Mouse (Mus musculus): ENCODE results near the gene Jade1.

Gene Jade1

DNA sequence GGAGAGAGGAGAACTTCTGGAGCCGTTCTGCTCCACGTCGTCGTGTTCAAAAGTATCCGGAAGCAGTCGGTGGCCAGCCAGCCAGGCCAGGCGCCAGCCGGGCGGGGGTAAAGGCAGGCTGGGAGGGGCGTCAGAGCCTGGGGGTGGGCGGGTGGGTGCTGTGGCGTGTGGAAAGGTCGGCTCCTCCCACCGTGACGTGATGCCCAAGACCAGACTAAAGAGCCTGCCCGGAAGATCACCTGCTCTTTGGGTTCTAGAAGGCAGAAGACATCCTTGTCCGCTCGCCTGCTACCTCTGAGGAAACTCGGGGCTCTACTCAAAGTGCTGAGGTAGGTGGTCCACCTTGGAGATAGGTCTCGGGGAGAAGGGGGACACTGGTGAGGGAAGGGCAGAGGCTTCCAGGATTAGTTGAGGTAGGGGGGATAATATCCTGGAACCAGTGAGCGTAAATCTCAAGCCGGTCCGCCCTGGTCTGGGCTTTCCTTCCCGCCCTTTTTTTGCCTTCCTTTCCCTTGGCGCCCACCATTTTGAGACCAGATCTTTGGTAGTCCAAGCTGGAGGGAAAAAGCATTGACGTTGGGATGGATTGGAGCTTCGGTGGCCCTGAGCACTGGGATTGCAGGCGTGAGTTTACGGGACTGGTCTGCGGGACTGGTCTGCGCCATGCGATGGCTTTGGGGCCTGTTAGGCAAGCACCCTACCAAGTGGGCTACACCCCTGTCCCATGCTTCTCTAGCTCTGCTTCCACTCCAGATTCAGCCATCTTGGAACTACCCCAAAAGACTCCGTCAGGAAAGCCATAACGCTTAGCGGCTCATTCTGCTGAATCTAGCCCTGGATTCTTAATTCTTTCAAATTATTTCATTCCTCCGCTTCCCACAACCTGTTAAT, at the start of gene Jade1:
Jade1 (plus strand) TSS at position 241 of the 891 bp plus-strand sequence.
- TF ChIP-seq GATA4 (IDR thresholded peaks at IDR 0.05; ENCODE audit: insufficient replicate concordance, low read length): no peak

DNA sequence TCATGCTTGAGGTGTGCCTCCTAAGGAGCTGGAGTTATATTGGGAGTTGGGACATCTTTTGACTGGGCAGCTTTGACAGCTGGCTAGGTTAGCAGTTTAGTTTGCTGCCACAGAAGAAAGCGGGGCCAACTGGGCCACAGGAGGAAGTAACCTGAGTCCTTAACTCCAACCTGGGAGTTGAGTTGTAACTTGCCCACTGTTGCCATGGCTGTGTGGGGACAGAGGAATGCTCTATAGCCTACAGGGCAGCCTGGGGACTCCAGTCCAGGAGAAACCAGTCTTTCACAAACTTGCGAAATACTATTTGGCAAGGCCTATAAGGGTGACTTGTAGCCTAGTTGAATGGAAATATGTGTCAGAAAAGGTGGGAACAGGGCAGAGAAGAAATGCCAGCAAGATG, 46.1 kb upstream of the Jade1 start:
- no peak for TF ChIP-seq GATA4 (IDR thresholded peaks at IDR 0.05; ENCODE audit: insufficient replicate concordance, low read length)

- TF ChIP-seq GATA4 (IDR thresholded peaks at IDR 0.05; ENCODE audit: insufficient replicate concordance, low read length): no peak
These were observed 45.3 kb upstream of the Jade1 start for GRCm38 (mm10) chr3:41510191-41510590.

DNA sequence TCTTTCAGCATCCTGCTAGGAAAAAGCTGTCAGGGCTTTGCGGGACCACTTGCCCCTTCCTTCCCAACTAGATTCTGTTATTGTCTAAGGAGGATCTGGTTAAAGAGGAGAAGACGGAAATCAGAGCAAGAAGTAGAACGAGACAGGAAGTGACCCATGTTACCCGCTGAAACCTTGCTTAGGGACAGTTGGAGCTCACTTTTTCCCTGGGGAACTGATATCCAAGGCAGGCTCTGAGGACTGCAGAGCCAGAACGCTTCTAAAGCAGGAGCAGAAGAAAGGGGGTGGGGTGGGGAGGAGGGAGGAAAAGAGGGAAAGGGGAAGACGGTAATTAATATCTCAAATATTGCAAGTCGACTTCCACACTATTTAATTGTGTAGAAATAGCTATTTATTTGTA, 44.8 kb upstream of the Jade1 start:
- TF ChIP-seq GATA4 (IDR thresholded peaks at IDR 0.05; ENCODE audit: insufficient replicate concordance, low read length): no peak

GRCm38 (mm10) chr3:41514003-41514402, 41.5 kb upstream of the Jade1 start:
- TF ChIP-seq GATA4 (IDR thresholded peaks at IDR 0.05; ENCODE audit: insufficient replicate concordance, low read length): no peak

GRCm38 (mm10) chr3:41514683-41515305, 40.7 kb upstream of the Jade1 start:
- no peak for TF ChIP-seq GATA4 (IDR thresholded peaks at IDR 0.05; ENCODE audit: insufficient replicate concordance, low read length)

DNA sequence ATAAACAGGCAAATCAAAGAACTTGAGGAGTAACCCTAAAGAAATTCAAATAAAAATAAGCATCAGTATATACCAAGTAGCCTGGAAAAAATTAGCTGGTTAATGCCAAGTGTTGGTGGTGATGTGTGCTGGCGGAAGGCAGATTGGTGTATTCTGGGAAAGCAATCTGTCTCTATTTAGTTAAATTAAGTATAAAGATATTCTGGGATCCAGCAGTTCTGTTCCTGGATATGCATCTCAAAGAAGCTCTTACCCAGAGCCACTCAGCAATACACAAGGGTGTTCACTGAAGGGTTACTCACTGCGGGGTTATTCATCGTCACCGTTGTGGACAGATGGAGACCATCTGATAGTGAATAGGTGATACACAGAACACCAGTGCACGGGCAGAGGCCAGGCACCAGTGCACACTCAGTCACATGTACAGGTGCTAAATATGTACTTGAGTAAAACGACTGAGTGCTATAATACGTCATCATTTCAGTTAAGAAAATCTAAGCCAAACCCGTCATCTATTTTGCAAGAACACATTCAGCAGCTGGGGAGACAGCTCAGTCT, 38.5 kb upstream of the Jade1 start:
- no peak for TF ChIP-seq GATA4 (IDR thresholded peaks at IDR 0.05; ENCODE audit: insufficient replicate concordance, low read length)

DNA sequence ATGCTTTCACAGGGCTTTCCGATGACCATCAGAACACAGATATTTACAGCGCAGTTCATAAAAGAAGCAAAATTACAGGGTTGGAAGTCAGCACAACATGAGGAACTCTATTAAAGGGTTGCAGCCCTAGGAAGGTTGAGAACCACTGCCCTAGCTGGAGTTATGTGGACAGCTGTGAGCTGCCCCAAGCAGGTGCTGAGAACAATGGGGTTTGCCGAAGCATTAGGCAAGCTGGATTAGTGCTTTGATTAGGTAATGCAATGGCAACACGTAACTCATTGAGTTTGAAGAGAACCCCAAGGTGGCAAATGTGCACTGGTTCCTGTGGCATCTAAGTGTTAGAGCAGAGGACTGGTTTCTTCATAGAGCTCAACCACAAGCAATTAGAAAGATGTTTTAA, 34.6 kb upstream of the Jade1 start:
- no peak for TF ChIP-seq GATA4 (IDR thresholded peaks at IDR 0.05; ENCODE audit: insufficient replicate concordance, low read length)

DNA sequence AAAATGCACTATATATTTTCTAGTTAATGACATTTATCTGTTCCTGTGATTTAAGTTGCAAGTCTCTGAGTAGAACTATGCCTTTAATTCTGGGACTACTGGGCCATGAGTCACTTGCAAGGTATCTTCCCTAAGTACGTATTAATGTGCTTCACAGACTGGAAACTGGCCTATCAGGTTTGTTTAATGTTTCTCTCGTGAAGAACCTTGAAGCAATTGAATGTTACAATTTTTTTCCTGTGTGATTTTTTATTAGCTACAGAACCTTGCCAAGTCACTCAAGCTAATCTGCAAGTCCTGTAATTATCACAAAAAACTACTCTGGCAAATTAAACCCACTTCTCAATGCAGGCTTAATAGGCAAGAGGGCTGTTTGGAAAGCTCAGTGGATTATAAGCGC, 33.8 kb upstream of the Jade1 start:
- no peak for TF ChIP-seq GATA4 (IDR thresholded peaks at IDR 0.05; ENCODE audit: insufficient replicate concordance, low read length)

GRCm38 (mm10) chr3:41522226-41523005, 33.1 kb upstream of the Jade1 start:
- TF ChIP-seq GATA4 (IDR thresholded peaks at IDR 0.05; ENCODE audit: insufficient replicate concordance, low read length): no peak

DNA sequence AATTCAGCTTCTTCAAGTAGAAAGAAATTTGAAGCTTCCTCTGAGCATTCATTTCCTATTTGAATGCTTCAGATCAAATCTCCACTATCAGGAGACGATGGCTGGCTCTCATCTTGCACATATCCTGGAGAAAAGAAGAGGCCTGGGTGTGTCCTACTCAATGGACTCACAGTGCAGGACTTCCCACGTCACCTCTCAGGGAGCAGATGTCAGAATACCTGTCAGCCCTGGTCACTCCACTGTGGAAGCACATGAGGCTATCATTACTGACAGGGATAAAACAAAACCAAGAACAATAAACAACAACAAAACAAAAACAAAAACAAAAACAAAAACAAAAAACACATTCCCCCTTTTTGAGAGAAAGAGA, 32.5 kb upstream of the Jade1 start:
- TF ChIP-seq GATA4 (IDR thresholded peaks at IDR 0.05; ENCODE audit: insufficient replicate concordance, low read length): no peak

GRCm38 (mm10) chr3:41523460-41523859, 32.1 kb upstream of the Jade1 start:
- no peak for TF ChIP-seq GATA4 (IDR thresholded peaks at IDR 0.05; ENCODE audit: insufficient replicate concordance, low read length)

DNA sequence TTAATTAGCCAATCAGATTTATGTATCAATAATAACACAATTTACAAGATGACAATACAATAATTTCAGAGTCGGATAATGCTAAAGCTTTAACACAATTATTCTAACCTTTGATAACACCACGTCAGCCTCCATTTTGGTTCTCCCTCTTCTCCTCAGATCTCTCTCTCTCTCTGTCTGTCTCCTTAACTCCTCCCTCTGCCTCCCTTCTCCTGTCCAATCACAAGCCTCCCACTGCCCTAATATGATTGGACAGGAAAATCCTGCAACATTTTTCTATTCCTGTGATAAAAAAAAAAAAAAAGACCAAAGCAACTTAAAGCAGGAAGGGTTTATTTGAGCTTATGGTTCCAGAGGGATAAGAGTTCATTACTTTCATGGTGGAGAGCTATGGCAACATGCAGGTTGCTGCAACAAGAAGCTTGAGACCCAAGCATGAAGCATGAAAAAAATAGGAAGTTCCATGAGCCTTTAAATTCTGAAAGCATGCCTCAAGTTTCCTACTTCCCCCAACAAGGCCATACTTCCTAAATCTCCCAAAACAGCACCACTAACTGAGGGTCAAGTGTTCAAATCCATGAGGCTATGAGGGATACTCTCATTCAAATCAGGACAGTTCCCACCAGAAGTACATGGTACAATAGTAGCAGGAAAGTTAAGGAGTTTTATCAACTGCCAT, 27.1 kb upstream of the Jade1 start:
- TF ChIP-seq GATA4 (IDR thresholded peaks at IDR 0.05; ENCODE audit: insufficient replicate concordance, low read length): no peak

DNA sequence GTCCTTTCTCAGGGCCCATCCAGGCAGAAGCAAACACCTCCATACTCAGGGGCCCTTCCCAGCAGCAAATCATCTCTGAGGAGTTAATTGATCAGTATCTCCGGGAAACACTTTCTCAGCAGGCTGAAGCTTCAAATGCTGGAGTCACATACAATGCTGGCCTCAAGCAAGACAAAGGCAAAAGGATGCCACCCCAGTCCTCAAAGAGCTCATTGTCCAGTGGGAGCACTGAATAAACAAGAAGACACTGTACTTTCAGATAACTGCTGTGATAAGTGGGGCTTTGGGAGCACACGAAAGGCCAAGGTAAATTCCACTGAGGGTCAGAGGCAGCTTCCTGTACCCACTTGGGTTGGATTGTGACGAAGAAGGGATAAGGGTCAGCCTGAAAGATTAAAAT, 25.4 kb upstream of the Jade1 start:
- no peak for TF ChIP-seq GATA4 (IDR thresholded peaks at IDR 0.05; ENCODE audit: insufficient replicate concordance, low read length)

GRCm38 (mm10) chr3:41531541-41531940, 24.0 kb upstream of the Jade1 start:
- no peak for TF ChIP-seq GATA4 (IDR thresholded peaks at IDR 0.05; ENCODE audit: insufficient replicate concordance, low read length)

Data from liver, adult (tissue).